Mouse (Mus musculus) spleen, postnatal 4 days (tissue): ENCODE results near the gene Stard3.
A peak's percentile ranks its signal among the peaks of the same experiment; 100 is the strongest.

Experiments
- DNase-seq, 2 experiments: peaks; one replicate each; pipeline ENCODE4 v3.0.0; 2022; ENCODE audit warnings: low spot score in 2 of 2

Stard3 gene

GRCm38 (mm10) chr11:98394301-98394700 is 36.1 kb downstream of the Stard3 start:
- DNase-seq: no peak

DNA sequence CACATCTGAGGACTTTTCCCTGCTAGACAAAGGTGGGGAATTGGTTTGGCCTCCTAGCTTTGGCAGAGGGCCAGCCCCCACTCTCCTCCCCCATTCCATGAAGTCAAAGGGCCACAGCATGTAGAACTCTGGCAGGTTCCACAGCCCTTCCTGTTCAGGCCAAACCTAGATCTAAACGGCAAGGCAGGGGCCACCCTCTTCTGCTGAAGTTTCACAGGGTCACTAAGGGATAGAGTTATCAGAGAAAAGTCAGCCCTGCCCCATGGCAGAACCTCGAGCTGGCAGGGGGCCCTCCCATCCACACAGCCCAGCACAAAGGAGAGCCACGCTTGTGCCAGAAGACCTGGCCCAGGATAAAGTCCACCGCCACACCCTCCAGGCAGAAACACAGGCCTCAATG is 36.9 kb downstream of the Stard3 start:
- peak in 1 of 2 experiments; percentile 49 for DNase-seq

- no peak for DNase-seq
These were observed 39.8 kb downstream of the Stard3 start for GRCm38 (mm10) chr11:98397946-98398345.

- peak; percentile 84 to 92 for DNase-seq
These were observed 42.1 kb downstream of the Stard3 start, which contains the start of gene Pgap3 for GRCm38 (mm10) chr11:98400161-98400726. Gene Pgap3 (minus strand): TSS chr11:98400490.

- DNase-seq: no peak
These were observed 42.6 kb downstream of the Stard3 start for GRCm38 (mm10) chr11:98400816-98401215.

DNA sequence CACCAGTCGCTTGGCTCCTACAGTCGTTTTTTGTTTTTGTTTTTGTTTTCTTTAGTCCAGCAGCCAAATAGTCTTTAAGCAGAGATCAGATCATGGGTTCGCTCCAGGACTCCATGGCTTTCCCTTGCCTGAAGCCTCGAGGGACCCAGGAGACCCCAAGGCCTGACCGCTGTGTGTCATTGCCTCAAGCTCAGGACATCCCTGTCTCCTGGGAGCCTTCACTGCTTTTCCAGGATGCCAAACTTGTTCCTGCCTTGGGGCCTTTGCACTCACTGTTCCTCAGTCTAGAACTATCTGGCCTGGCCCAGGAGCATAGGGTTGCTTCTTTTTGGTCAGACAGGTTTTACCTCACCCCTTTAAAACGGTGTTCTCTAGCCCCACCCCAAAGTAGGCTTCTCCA is 48.5 kb downstream of the Stard3 start:
- DNase-seq: no peak

DNA sequence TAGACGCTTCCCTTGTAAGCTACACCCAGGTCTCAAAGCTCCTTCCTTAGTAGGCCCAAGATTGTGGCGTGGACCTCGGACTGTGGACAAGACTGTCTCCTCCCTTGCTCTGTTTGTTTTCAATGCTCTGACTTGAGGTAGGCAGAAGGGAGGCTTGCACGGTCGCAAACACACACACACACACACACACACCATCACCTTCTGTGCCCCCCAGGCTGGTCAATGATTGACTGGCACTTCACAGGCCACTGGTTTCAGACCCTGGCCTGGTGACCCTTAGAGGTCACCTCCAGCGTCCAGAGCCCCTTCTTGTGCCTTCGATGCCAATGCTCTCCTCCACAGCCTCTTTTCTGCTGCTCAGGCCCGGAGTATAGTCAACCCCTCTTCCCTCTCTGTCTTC is 50.7 kb downstream of the Stard3 start:
- no peak for DNase-seq

DNA sequence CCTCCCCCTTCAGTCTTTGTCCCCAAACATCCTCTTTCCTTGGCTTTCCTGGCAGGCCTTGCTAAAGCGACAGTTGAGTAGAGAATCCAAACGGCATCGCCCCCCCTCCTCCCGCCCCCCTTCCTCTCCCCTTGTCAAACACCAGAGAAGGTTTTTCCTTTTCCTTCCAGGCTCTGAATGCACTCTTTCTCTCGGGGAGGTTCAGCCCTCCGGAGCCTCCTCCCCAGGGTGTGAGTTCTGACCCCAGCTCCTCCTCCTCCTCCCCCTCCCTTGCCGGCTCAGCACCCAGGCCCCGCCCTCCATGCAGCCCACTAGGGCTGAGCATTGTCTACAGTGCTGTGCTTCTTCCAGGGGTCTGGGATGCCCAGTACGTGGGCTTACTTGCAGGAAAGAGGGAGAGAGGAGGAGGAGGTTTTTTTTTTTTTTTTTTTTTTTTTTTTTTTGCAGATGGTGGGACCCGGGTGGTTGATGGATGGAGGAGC is 51.2 kb downstream of the Stard3 start:
- DNase-seq: no peak

GRCm38 (mm10) chr11:98412273-98412796 is 54.2 kb downstream of the Stard3 start, which contains the start of gene Erbb2:
Gene Erbb2 (plus strand): TSS chr11:98412470.
- no peak for DNase-seq

- no peak for DNase-seq
These were observed 54.7 kb downstream of the Stard3 start for GRCm38 (mm10) chr11:98412797-98413301.

GRCm38 (mm10) chr11:98413731-98414130 is 55.6 kb downstream of the Stard3 start:
- no peak for DNase-seq

DNA sequence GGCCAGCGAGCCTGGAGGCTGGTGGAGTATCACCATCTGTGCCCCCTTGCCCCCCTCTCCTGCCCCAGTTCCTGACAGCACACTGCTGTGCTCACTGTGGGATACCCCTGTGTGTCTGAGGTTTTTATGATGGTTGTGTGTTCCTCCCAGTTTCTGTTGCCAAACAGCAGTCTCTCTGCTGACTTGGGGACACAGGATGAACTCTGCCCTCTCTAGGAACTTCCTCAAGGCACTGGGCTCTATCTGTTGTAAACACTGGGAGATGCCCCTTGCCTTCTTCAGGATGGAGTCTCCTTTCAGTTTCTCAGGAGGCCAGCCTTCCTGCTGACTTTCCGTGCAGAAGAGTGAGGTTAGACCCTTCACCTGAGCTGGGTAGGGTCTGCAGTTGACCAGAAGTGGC is 56.0 kb downstream of the Stard3 start:
- no peak for DNase-seq

DNA sequence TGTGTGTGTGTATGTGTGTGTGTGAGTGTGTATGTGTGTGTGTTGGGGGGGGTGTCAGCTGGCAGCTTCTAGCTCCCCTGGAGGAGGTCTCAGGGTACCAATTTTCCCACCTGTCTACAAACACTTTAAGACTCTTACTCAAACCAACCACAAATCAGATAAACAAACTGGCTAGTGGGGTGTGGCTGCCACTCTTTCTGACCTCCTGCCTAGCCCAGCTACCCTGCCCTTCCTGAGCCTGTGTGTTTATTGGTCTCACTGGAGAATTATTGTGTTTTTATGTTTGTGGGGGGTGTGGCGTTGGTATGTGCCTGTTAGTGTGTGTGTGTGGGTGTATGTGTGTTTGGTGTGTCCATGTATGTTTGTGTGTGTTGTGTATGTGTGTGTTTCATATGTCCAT is 58.9 kb downstream of the Stard3 start:
- no peak for DNase-seq

- no peak for DNase-seq
These were observed 60.1 kb downstream of the Stard3 start for GRCm38 (mm10) chr11:98418273-98418672.

- no peak for DNase-seq
These were observed 60.9 kb downstream of the Stard3 start for GRCm38 (mm10) chr11:98418939-98419547.

DNA sequence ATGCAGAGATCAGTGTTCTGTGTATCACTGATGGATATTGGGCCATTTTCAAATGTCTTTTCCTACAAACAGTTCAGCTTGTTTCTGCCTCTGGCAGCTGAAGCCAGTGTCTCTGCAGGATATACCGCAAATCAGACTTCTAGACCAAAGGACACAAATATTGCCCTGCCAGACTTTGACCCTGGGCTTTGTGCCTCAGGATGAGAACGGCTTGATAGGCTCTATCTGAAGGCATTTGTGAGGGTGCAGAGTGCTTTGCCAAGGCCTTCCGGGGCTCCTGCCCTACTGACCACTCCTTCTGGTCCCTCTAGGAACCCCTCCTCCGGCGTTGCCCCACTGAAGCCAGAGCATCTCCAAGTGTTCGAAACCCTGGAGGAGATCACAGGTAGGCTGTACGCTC is 68.4 kb downstream of the Stard3 start:
- DNase-seq: no peak

- DNase-seq: no peak
These were observed 70.3 kb downstream of the Stard3 start for GRCm38 (mm10) chr11:98428436-98428835.
